Mouse (Mus musculus): ENCODE results near the gene Ikzf3.

Gene Ikzf3

DNA sequence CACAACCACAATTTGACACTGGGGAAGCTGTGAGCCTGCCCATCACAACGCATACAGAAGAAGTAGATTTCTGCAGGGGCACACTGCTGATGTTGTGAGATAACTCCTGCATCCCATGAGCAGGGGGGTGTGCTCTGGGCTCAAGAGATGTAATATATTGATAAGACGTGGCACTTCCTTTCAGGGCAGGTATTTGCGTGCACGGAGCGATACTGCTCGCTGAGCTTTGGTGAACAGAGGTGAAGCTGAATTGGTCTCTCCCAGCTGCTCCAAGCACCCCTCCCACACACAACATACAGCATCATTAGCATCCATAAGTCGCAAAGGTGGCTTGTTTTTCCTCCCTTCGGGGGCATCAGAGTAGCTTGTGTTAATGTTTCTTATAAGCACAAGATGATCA is 35.7 kb downstream of the Ikzf3 start:
- no peak for DNase-seq

DNA sequence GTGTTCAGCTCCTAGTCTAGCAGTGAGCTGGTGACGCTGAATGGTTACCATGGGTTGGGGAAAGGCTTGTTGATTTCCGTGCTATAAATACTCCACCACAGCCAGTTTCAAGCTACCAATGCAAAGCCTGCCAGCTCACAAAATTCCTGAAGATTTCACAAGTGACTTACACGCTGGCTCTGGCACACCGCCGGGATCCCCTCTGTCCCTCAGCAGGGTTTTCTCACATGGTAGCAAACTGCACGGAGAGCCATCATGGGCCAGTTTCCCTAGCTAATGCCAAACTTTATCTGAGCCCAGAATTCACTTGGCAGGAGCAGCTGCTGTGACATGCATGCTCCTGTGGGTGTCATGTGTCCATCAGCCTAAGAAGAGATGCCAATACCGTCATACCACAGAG is 36.4 kb downstream of the Ikzf3 start:
- no peak for DNase-seq

DNA sequence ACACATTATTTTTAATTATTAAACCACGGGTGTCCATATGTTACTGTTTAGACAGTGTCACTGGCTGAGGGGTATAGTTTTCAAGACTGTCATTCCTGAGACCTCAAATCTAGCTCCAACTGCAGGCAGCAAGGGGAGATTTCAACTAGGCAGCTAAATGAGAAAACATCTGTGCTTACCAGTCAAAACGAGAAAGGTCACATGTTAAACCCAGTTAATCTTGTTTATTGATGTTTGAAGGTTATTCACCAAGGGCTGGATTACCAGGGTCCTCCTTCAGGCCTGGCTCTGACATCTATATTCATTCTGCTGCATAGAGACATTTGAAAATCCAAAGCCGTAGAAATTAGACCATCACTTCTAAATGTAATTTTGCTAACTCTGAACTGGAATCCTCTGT is 40.9 kb downstream of the Ikzf3 start:
- DNase-seq = no peak

DNA sequence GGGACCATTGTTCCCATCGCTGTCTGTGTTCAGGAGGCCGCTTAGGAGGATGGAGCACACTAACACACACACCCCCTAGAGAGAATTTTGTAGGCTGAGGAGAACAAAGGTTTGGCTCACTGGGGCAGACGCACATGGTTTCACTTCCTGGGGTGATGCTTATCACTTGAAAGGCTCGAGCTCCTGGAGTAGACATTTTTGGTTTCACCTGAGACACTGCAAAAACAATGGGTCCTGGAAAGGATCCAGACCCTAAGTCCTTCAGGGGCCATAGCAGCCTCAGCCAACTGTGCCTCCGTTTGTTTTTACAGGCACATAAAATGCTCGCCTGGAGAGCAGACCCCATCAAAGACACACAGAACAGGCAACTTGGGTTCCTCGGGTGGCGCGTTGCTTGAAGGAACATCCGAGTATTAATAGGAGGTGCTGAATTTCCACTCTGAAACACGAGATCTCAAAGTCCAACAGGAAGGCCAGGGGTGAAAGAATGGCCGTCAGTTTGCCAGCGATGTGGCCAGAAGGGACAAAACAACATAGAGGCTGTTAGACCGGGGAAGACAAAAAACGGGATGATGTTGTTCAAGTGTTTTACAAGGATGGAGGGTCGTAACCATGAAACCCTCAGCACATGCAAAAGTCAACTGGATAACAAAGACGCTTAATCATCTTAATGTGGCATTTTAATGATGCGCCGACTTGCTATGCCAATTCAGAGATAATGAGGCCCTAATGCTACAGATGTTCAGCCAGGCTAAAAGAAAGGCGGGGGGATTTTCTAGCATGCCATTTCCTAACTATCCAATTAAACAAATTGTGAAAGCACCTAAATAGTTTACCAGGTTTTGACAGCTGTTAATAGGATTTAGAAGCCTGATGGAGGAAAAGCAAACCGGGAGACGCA is 48.2 kb downstream of the Ikzf3 start:
- DNase-seq = no peak

DNA sequence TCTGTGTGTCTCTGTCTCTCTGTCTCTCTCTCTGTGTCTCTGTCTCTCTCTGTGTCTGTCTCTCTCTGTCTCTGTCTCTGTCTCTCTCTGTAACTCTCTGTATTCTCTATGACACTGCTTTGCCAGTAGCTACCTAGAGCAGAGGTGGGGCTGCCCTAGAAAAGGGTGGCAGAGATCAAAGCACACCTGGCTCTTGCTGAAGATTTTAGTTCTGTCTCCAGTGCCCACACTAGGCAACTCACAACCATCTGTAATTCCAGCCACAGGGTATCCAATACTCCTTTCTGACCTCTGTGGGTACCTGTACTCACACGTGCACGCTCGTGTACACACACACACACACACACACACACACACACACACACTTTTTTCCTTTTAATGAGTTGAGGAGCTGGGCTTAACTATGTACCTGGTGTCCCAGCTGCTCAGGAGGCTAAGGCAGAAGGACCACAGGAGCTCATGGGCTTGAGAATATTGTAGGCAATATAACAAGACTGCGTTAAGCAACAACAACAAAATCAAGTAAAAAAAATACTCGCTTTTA is 50.6 kb downstream of the Ikzf3 start:
- no peak for DNase-seq

DNA sequence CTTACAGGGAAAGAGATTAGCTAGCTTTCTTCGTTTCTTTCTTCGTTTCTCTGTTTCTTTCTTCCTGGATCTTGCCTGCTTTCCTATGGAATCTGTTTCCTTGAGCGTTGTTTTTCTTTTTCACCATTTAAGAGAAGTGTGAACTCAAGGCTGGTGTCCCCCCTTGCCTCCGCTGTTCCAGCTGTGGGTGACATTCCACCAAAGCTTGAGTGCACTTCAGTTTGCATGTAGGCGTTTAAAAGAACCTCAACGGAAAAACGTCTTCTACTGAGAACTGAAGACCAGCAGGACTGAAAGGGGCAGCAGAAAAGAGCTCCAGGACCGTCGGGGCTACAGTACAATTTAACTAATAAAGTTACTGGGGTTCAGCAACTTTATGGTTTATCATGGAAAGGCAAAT is 52.4 kb downstream of the Ikzf3 start:
- DNase-seq = no peak

DNA sequence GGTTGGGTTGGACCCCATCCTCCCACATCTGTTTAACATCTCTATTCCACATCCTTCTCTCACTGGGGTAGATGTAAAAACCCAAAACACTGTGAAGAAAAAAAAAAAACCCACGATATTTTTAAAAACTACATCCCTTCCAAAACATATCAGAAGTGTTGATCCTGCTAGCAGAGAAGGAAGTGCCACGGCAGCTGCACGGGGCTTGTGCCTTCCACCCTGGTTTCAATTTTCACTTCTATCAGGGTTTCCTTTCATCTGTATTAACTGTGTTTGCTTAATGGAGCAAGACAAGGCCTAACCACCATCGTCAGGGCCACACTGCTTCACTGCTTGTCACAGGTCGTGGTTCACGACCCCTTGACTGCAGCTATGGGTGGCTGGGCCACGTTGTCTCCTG is 52.9 kb downstream of the Ikzf3 start:
- DNase-seq = no peak

DNA sequence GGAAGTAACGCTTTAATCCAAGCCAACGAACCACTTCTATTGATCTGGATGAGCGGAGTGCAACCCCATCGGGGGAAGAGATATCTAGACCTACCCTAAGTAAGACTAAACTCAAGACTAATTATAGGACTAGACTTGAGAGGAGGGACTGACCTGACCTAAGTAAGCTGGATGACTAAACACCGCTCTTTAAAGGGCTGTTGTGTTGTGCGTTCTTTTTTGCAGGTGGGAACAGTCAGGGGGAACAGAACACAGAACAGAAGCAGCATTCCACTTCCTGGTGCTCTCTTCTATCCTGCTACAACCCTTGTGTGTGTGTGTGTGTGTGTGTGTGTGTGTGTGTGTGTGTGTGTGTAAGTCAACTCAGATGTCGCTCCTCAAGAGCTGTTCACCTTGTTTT is 54.3 kb downstream of the Ikzf3 start:
- no peak for DNase-seq

DNA sequence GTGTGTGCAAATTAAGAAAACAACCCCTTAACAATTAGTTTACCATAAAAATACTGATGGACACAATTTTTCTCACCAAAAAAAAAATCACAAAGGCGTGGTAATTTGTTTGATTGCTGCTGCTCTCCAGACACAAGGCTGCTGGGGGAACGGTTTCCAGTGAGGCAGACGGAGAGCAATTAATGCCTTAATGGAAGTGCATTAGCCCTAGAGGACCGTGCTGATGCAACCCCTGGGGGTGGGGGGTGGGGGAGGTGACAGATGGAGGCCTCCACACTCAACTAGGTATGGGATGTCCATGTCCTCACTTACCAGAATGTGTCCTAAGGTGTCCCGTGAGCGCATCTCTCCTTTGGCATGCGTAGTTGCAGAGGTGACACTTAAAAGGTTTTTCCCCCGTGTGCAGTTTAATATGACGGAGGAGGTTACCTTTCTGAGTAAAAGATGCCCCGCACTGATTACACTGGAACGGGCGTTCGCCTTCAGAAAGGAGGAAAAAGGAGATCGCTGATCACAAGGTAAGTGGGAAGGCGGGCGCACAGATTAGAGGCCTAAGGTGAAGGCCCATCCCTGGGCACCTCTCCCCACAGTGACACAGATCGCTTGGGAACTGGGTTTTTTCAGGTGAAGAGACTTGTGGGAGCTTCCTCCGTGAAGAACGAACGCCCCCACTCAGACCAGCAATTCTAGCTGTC is 57.1 kb downstream of the Ikzf3 start:
- DNase-seq = no peak

DNA sequence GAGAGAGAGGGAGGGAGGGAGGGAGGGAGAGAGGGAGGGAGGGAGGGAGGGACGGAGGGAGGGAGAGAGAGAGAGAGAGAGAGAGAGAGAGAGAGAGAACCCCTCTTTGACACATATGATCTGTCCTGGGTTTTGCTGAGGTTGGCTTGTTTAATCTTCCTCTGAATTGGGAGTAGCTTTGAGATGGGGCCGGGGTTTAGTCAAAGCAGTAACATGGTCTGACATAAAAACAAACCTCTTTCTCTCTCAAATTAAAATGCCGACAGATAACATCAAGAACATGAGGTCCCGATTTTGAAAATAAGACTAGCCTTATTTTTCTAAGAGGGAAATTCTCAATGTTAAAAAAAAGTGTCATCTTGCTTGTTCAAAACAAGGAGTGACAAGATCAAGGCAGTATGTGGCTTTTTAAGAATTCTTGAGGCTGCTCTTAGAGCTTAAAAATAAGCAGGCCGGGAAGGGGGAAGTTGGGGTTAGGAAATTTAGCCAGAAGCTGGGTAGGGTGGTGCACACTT is 58.2 kb downstream of the Ikzf3 start:
- DNase-seq = no peak

DNA sequence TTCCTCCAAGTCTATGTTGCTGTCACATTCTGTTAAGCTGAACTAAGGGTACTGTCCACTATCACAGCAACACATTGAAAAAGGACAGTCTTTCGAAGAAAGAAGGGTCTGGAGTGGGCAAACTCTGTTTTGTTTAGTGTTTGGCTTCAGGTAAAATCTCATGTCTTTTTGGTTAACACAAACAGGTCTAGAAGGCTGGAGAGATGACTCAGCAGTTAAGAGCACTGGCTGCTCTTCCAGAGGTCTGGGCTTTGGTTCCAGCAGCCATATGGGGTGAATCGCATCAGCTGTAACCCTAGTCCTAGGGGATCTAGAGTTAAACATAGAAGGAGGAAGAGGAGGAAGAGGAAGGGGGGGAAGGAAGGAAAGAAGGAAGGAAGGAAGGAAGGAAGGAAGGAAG is 60.1 kb downstream of the Ikzf3 start:
- DNase-seq = no peak

DNA sequence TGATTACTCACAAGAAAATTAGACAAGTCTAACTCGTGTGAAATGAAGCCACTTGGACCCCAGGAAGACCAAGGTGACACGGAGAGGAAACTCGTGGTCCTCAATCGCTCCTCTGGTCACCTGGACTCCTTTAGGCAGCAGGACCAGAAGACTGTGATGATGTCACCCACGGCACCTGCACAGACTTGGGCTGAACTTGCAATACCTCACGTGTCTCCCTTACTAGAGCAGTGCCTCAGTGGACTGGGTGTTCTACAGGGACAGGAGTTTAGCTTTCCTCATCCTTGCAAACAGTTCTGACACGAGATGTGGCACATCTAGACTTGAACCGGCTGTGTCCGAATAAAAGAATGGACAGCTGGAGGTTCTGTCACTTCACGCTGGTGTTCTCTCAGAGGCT is 63.8 kb downstream of the Ikzf3 start:
- no peak for DNase-seq

DNA sequence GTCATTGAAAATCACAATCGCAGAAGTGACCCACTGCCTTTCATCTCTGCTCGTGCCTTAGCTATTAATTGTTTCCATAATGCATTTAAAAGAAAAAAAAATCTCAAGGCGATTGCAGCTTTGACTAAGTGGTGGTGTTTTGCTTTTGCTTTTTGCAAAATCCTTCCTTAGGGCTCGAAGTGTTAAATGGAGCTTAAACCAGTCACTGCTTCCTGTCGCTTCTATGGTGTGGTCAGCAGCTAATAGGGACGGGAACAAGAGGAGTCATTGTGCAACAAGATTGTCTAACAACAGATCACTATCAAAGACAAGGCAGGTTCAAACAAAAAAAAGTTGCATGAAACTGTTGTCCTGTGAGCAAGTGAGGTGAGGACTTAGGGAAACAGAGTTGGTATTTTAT is 64.6 kb downstream of the Ikzf3 start:
- no peak for DNase-seq

DNA sequence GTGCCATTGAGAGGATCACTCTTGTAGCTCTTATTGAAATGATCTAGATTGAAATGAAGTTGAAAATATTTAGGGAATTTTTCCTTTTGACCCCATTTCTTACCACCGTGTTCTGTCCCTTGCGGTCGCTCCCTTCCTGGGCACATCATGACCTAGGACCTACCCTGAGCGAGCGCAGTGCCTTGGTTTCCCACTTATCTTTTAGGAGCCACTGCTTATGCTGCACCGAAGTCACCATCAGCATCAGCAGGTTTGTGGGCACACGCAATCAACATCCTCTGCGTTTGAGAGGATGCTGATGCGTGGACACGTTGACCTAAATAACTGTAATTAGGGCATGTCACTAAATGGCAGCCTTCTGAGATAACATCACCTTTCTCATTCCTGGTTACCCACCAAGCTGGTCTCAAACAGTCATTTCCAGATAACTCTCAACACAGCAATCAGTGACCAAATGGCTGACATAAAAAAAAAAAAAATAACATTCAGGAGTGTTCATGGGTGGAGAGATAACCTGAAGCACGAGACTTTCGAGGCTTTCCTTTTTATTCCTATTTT is 65.8 kb downstream of the Ikzf3 start:
- DNase-seq = no peak

DNA sequence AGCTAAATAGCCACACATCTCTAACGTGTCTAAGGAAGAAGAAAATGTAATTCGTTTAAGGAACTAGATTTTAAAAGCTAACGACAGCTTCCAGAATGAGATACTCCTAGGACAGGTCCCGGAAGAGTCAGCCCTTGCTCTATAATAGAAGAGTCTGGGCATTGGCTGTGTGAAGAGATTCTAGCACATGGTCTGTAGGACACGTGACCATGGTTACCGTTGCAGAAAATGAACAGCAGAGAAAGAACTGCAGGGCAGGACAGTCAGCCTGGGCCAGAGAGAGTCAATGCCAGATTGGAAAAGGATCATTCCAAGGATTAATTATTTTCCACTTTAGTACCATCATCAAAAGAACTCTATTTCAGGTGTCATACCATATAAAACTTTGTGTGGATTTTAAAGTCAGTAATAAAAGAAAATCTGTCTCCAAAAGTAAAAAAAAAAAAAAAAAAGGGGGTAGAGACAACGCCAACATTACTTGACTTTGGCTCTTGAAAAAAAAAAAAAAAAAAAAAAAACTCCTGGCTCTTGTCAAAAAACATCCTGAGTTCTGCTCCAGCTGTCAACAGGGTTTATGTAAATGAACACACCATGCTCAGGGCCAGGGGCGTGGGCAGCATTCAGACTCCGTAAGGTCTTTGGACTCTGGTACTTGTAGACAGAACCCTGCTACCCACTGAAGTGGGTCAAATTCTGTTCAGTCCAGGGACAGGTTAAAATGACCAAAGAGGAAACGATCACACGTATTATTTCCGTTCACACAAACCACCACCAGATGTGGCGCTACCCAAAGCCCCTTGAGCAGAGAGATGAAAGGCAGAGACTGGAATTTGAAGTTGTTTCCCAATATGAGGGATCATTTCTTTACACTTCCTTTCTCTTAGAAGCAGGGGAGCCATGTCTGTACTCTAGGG is 66.5 kb downstream of the Ikzf3 start:
- DNase-seq = no peak

DNA sequence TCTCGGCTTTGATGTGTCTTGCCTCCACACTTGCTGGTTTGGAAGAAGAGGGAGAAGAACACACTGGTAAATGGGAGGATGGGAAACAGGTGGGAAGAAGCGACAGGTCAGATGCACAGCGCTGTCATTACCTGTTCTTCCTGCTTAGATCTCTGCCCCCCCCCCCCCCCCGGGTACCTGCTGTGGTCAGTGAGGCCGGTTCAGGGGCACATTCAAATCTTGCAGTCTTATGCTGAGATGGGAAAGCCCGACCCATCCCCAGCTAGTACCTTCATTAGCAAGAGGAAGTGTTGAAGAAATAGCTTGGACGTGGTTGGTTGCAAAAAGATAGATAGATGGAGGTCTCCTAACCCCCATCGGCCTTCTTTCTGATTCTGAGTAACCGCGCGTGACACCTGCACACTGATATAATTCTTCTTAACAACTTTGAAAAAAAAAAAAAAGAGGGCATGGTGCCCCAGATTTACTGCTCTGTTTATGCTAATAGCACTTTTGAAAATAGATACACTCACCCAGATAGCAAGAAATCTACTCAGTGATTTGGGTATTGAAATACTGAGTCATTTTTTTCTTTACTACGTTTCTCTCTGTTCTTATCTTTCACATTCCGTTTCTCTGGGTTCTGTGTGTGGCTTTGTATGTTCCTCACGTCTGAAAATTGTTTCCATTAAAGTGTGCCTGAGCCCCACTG is 68.7 kb downstream of the Ikzf3 start:
- no peak for DNase-seq

DNA sequence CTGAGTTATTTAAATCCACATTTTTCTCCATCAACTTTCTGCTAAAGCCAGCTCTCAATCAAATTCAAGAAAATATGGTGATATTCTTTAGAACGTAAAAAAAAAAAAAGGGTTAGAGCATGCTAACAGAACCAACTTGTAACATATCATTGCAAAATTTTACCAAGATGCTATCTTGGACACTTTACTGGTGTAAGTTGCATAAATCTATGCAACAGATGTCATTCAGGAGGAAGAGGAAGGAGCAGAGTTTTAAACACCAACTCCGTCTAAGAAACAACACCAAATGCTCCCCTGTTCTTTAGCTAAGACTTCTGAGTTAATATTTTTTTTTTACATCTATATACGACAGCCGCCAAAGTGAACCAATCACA is 69.4 kb downstream of the Ikzf3 start:
- no peak for DNase-seq

DNA sequence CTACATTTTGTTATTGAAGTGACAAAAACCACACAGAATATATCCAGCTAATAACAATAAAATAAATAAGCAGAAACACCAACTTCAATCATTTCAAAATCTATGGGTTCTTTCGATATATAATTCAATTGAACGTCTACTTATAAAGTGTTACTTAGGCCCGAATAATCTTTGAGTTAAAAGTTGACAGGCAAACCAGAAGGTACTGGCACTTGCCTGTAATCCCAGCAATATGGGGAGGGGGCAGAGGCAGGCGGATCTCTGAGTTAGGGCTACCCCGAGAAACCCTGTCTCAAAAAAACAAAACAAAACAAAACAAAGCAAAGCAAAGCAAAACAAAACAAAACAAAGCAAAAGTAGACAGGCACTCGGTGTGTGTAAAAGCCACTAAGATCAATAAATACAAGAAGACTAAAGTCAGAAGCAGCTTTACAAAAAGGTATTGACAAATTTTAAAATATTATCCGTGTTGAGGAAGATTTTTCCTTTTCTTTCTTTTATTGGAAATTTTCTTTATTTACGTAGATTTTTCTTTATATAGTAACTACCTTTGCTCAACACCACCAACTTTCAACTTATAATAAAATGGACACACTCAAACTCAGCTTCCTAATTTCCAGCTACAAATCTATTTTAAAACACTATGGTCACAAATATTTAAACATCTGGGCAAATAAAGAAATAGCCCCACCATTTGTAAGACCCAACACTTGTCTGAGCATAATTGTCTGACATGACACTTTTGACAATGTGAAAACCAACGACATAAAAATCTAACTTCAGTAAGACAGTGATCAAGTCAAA is 70.0 kb downstream of the Ikzf3 start:
- DNase-seq = no peak

DNA sequence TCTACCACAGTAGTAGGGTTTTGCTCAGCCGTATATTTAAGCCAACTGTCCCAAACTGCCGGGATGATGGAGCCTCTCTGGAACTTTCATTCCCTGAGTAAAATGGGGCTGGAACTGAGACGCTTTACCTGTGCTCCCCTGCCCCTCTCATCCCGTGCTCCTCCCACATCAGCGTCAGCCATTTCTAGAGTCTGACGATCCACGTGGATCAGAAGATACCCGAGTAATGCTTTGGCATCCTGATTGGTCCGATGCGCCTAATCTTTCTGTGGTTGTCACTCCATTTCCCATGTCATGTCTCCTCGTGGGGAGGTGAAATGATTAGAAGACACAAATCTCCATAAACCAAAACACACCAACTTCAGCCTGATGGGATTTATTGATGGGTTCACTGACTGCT is 70.9 kb downstream of the Ikzf3 start:
- DNase-seq = no peak

DNA sequence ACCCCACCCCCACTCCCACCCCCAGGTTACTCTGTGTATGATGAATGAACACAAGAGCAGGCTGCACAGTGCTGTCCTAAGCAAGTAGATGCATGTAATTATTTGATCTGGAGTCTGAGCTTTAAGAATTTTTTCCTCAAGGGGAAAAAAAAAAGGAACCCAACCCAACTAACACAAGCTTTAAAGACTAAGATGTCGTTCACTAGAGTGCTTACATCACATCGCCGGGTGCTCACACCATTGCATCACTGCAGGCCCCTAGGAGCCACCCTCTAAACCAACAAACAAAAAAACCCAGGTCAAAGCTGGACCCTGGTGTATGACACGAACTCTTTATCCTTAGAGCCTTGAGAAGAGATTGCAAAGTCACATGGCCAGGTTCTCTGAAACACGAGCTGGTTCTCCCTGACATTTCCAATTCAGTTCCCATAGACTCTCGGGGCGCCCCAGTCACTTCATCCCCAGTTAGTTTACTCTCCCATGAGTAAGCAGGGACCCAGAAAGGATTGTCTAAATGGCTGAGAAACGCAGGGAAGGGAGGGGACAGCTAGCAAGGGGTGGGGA is 71.8 kb downstream of the Ikzf3 start:
- no peak for DNase-seq

DNA sequence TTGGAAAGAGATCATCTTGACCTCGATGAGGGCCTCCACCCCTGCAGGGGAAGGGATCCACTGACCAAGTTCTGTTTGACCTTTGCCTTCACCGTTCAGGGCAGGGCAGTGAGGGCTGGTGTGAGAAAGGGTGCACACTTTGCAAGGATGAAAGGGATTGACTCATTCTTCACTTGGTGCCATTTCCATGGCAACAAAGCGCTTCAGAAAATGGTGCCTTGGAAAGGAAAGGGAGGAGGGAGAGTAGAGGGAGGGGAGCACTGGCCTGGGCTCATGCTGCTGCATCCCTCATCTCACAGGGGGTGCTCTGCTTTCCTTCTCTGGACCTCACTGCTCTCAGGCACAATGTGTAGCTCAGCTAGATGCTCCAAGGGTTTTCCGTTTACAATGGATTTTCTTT is 73.1 kb downstream of the Ikzf3 start:
- DNase-seq = no peak

Measured in kidney, adult 18-20 months (tissue).